Mouse (Mus musculus) megakaryocyte, embryonic 14.5 days (primary cell): ENCODE measurements around the gene Naaladl1.

ENCODE experiments used
- FLI1 ChIP-seq: IDR thresholded peaks from 2 replicates; pipeline ENCODE4 v1.6.1; 2012; ENCODE audit warnings: low read length, inconsistent platforms, mixed read lengths
- GATA1 ChIP-seq: IDR thresholded peaks from 3 replicates; pipeline ENCODE4 v1.6.1; 2012; ENCODE audit warnings: mixed read lengths, low read length, inconsistent platforms, borderline replicate concordance

DNA sequence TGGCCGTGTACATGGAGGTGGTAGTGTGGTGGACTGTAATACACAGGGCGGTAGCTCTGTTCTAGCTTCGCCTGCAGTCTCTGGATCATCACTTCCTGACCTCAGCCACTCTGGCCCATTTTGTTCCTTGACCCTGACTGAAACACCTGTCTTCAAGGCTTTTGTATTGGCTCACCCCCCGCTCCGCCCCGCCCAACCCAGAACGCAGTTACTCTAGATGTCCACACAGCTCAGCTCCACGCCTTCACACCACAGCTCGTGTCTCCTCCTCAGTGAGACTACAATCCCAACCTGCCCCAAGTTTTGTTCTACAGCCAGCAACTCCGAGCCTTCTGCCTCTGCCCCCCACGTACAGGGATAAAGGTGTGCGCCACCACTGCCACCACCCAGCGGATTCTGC lies 16.7 kb upstream of the Naaladl1 start:
- TF ChIP-seq FLI1 (no peak), GATA1 (no peak)
